Mouse (Mus musculus) hindbrain, embryonic 16.5 days (tissue): ENCODE results near the gene Mis12. TPM values are rescaled to one million over a fixed set of nuclear protein-coding genes. Genes with fewer than 3 reads are reported as not detected.

Experiments
- ATAC-seq: fragments of 200-750 bp; cut with Nextera tagmentation; 2 replicates; pipeline ENCODE4 v1.8.0; 2017; ENCODE audit warnings: moderate TSS enrichment, moderate library complexity
- H3K27ac ChIP-seq: fragments of 300-500 bp; sonication (generic); 2 replicates; pipeline ENCODE4 v1.5.1; 2014; ENCODE audit warnings: low read depth, mild to moderate bottlenecking, control low read depth, low read length, moderate library complexity
- H3K27me3 ChIP-seq: fragments of 300-500 bp; sonication (generic); replicated peaks from 2 replicates; pipeline ENCODE4 v1.6.1; 2014; ENCODE audit warnings: low read length; ENCODE audit not compliant: control insufficient read depth, insufficient read depth
- H3K36me3 ChIP-seq: fragments of 300-500 bp; sonication (generic); 2 replicates; pipeline ENCODE4 v1.6.1; 2014; ENCODE audit warnings: mild to moderate bottlenecking, low read length, moderate library complexity, mixed read lengths; ENCODE audit not compliant: control insufficient read depth, insufficient read depth
- H3K4me1 ChIP-seq: fragments of 300-500 bp; sonication (generic); 2 replicates; pipeline ENCODE4 v1.6.1; 2014; ENCODE audit warnings: low read depth, low read length; ENCODE audit not compliant: control insufficient read depth, insufficient read depth
- H3K4me2 ChIP-seq: fragments of 300-500 bp; sonication (generic); 2 replicates; pipeline ENCODE4 v1.6.1; 2014; ENCODE audit warnings: mild to moderate bottlenecking, low read length, control low read depth, moderate library complexity
- H3K4me3 ChIP-seq: fragments of 300-500 bp; sonication (generic); 2 replicates; pipeline ENCODE4 v1.5.1; 2014; ENCODE audit warnings: mild to moderate bottlenecking, low read length, control low read depth, moderate library complexity
- H3K9ac ChIP-seq: fragments of 300-500 bp; sonication (generic); 2 replicates; pipeline ENCODE4 v1.6.1; 2014; ENCODE audit warnings: low read depth, mild to moderate bottlenecking, control low read depth, low read length, moderate library complexity
- H3K9me3 ChIP-seq: fragments of 300-500 bp; sonication (generic); 2 replicates; pipeline ENCODE4 v1.6.1; 2014; ENCODE audit warnings: mild to moderate bottlenecking, low read length, moderate library complexity; ENCODE audit not compliant: control insufficient read depth
- whole genome bisulfite sequencing: fragments of 180-500 bp; shearing (Covaris S2); extraction: QIAGEN DNeasy Blood & Tissue Kit; methylation state at CpG from one replicate; pipeline ENCODE4 v1.1.7; 2014; 5-methylcytosine and 5-hydroxymethylcytosine counted together
- polyA plus RNA-seq: library from polyadenylated mRNA; unstranded; fragments of >200 nt; fragmentation: Nextera tagmentation; extraction: Ambion mirVana; gene quantifications from 2 replicates; pipeline ENCODE4 v1.2.1, GENCODE M21; 2015

Mis12 gene
- 32.3 and 33.4 TPM in 2 replicates for polyA plus RNA-seq

DNA sequence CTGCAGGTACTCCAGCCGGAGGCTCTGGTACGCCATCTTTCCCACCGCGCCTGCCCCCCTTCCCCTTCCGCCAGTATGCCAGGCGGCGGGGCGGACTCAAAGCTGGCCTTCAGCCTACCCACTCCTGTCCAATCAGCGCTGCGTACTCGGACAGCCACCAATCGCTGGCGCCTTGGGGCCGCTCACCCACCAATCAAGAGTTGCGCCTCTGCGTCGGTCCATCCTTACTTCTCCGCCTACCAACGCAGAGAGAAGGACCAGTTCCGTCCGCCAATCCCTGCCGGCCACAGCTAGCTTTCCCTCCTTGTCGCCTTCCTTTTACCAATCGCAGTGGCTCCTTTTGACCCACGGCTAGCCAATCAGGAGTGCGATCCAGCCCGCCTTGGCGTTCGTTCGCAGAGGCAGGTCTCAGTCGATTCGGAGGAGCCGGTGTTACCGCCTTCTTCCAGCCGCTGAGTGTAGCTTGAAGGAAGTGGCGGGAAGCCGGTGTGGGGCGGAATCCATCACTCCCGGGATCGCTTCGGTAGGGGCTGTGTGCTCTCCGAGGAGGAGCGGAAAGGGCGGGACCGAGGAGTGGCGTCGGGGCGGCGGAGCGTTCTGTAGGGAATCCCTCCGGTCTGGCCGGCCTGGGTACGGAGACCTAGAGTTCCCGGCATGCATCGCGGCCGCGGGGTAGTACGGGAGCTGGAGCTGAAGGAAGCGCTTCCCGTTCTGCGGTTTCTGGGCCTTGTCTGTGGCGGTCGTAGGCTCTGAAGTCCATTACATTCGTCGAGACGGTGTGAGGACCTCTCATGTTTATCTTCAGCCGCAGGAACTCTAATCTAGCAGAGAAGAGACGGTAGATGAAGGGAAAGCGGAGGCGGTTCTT, at the start of gene Mis12, which contains the start of gene Derl2:
Mis12 (plus strand) TSS at position 411 of the 868 bp plus-strand sequence.
Derl2 (minus strand) TSS at position 641 of the 868 bp plus-strand sequence.
- WGBS: 0% methylated on average over 70 of the region's 71 CpGs
- H3K36me3 ChIP-seq: no peaks in the 10 kb centered on the region
- peak within 1 kb of the TSS; percentile 83 for H3K27ac ChIP-seq
- no peaks in the 10 kb centered on the region for H3K27me3 ChIP-seq
- peak within 1 kb of the TSS; percentile 79 for H3K9ac ChIP-seq
- no peaks in the 10 kb centered on the region for H3K9me3 ChIP-seq
- H3K4me2 ChIP-seq: peak within 1 kb of the TSS; percentile 76
- peak; percentile 100 for ATAC-seq
- peak within 1 kb of the TSS; percentile 71 for H3K4me3 ChIP-seq
- peaks cover 32% of the 10 kb centered on the region for H3K4me1 ChIP-seq

GRCm38 (mm10) chr11:70969821-70970559, 49.4 kb upstream of the Mis12 start, which contains the start of the genes Nup88 and Rpain:
TSS of gene Nup88 (minus strand) at chr11:70969973.
TSS of gene Rpain (plus strand) at chr11:70970213.
- peak; percentile 99 for ATAC-seq
- WGBS: 0% methylated on average over 43 of the region's 43 CpGs
- peak within 1 kb of the TSS; percentile 88 for H3K4me2 ChIP-seq
- peak within 1 kb of the TSS; percentile 94 for H3K4me3 ChIP-seq
- peaks cover 20% of the 10 kb centered on the region for H3K36me3 ChIP-seq
- no peaks in the 10 kb centered on the region for H3K27me3 ChIP-seq
- H3K4me1 ChIP-seq: peaks cover 15% of the 10 kb centered on the region
- H3K9ac ChIP-seq: peak within 1 kb of the TSS; percentile 93
- H3K27ac ChIP-seq: peak within 1 kb of the TSS; percentile 92
- no peaks in the 10 kb centered on the region for H3K9me3 ChIP-seq

DNA sequence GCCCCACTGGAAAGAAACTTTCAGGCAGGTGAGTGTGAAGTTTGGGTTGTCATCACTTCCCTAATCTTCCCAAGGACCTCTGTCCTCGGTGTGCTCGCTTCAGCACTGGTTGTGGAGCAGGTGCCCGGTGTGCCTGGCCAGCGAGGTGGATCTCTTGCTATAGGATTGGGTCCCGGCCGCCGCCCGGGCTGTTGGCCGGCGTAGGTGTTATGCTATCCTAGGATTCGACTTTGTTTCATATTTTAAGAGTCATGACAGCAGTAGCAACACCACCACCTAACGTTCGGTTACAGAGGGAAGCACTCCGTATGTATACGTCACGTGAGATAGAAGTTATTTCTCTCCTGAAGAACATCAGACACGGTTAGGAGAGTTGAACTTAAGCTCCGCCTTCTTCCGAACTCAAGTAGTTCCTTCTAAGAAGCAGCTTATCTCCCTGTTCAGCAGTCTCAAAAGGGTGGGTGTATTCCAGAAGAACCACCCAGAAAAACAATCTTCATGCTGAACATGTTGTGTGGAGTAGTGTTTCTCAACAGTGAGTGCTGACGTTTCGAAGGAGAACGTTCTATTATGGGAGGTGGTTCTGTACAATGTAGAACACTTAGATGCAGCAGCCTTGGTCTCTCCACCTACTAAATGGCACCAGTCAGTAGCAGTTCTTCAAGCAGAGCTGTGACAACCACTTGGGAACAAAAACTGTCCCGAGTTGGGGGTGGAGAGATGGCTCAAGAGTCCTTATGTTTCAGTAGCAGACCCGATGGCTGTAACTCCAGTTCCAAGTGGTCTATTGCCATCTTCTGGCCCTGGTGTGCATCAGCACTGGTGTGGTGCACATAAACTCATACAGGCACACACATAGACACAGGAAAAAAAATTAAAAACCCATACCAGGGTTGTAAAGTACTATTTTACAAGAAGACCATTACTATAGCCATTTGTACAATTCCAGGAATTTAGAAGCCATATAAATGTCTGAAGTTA, 48.6 kb upstream of the Mis12 start:
- peaks cover 15% of the 10 kb centered on the region for H3K36me3 ChIP-seq
- peak; percentile 21 for ATAC-seq
- peaks cover 15% of the 10 kb centered on the region for H3K4me1 ChIP-seq
- WGBS: 18% methylated on average over 24 of the region's 24 CpGs
- H3K27ac ChIP-seq: peak overlapping the region; percentile 92
- no peaks in the 10 kb centered on the region for H3K9me3 ChIP-seq
- peak overlapping the region; percentile 94 for H3K4me3 ChIP-seq
- peak overlapping the region; percentile 71 for H3K4me2 ChIP-seq
- H3K9ac ChIP-seq: peak overlapping the region; percentile 71
- no peaks in the 10 kb centered on the region for H3K27me3 ChIP-seq

- Histone ChIP-seq H3K9me3 (no peaks in the 10 kb centered on the region), H3K27ac (no peak overlapping the region), H3K9ac (no peak overlapping the region), H3K4me1 (peaks cover 15% of the 10 kb centered on the region), H3K27me3 (no peaks in the 10 kb centered on the region), H3K4me3 (no peak overlapping the region), H3K36me3 (peaks cover 15% of the 10 kb centered on the region), H3K4me2 (no peak overlapping the region)
- 76% methylated on average over 1 of the region's 1 CpGs for WGBS
- no peak for ATAC-seq
Observed at GRCm38 (mm10) chr11:70972586-70972985, 46.8 kb upstream of the Mis12 start.

GRCm38 (mm10) chr11:70973947-70974346, 45.5 kb upstream of the Mis12 start:
- no peak for ATAC-seq
- Histone ChIP-seq H3K27ac (no peak overlapping the region), H3K9me3 (no peaks in the 10 kb centered on the region), H3K9ac (no peak overlapping the region), H3K36me3 (peaks cover 18% of the 10 kb centered on the region), H3K4me2 (no peak overlapping the region), H3K4me1 (peaks cover 6% of the 10 kb centered on the region), H3K4me3 (no peak overlapping the region), H3K27me3 (no peaks in the 10 kb centered on the region)
- WGBS: 67% methylated on average over 4 of the region's 4 CpGs

GRCm38 (mm10) chr11:70975193-70975592, 44.2 kb upstream of the Mis12 start:
- no peak for ATAC-seq
- H3K9me3 ChIP-seq: no peaks in the 10 kb centered on the region
- no peak overlapping the region for H3K27ac ChIP-seq
- peaks cover 24% of the 10 kb centered on the region for H3K36me3 ChIP-seq
- H3K27me3 ChIP-seq: no peaks in the 10 kb centered on the region
- no peak overlapping the region for H3K4me3 ChIP-seq
- 82% methylated on average over 2 of the region's 2 CpGs for WGBS
- peaks cover 4% of the 10 kb centered on the region for H3K4me1 ChIP-seq
- no peak overlapping the region for H3K9ac ChIP-seq
- no peak overlapping the region for H3K4me2 ChIP-seq

DNA sequence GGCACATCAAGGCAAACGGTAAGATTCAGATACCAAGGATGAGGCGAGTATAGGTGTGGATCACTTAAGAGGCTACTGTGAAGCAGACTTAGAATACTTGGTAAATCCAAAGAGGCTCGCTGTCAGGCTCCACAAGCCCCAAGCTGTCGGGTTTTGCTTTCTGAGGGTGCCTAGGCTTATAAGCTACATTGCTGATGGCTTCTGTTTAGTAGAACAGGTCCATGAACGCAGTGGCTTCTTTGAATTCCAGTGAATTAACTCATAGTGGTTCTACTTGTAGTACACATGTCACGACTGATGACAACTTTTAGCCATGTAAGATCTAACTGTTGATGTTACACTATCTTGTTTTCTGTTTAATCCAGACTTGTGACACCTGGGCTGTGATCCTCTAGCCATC, 42.1 kb upstream of the Mis12 start:
- Histone ChIP-seq H3K27ac (no peak overlapping the region), H3K36me3 (peaks cover 31% of the 10 kb centered on the region), H3K27me3 (no peaks in the 10 kb centered on the region), H3K4me1 (peaks cover 12% of the 10 kb centered on the region), H3K4me2 (no peak overlapping the region), H3K9me3 (no peaks in the 10 kb centered on the region), H3K4me3 (no peak overlapping the region), H3K9ac (no peak overlapping the region)
- no peak for ATAC-seq
- 93% methylated on average over 6 of the region's 6 CpGs for WGBS

GRCm38 (mm10) chr11:70980232-70980631, 39.2 kb upstream of the Mis12 start:
- no peak for ATAC-seq
- WGBS: 89% methylated on average over 6 of the region's 6 CpGs
- Histone ChIP-seq H3K4me3 (no peak overlapping the region), H3K27me3 (no peaks in the 10 kb centered on the region), H3K36me3 (peaks cover 26% of the 10 kb centered on the region), H3K9ac (no peak overlapping the region), H3K9me3 (no peaks in the 10 kb centered on the region), H3K27ac (no peak overlapping the region), H3K4me1 (peaks cover 14% of the 10 kb centered on the region), H3K4me2 (no peak overlapping the region)
